Mouse (Mus musculus): ENCODE measurements around the gene Aspm. TPM values are rescaled to one million over a fixed set of nuclear protein-coding genes. Genes with fewer than 3 reads are reported as not detected.

Aspm gene
- total RNA-seq (2023) = 1.2 TPM

GRCm38 (mm10) chr1:139454340-139455225, at the start of gene Aspm:
Gene Aspm (plus strand): TSS chr1:139454772.

GRCm38 (mm10) chr1:139421875-139422791, 32.4 kb upstream of the Aspm start, which contains the start of gene Zbtb41:
Gene Zbtb41 (plus strand): TSS chr1:139422288.

GRCm38 (mm10) chr1:139501258-139501752, 46.7 kb downstream of the Aspm start, which contains the start of gene F13b:
Gene F13b (plus strand): TSS chr1:139501702.

Other genes starting within 250 kb of the Aspm start
- gene Crb1, start 77.7 kb upstream of the Aspm start, total RNA-seq (2023) = not detected
- gene Zbtb41, start 32.5 kb upstream of the Aspm start, total RNA-seq (2023) = 23.2 TPM
- not detected for gene F13b, start 46.9 kb downstream of the Aspm start, total RNA-seq (2023)
- not detected for gene Cfhr1, start 105.5 kb downstream of the Aspm start, total RNA-seq (2023)

Data from CD8-positive naive resting alpha-beta T cell, adult 57 days (primary cell).